Mouse (Mus musculus) 3T3-L1 (cell line): ENCODE data around the gene Abcf3.

Experiments used
- DNase-seq: peaks from one replicate; pipeline ENCODE4 v3.0.0-alpha.2; 2015; ENCODE audit warnings: low read depth, low spot score

Gene Abcf3

GRCm38 (mm10) chr16:20540438-20540837, 7.9 kb upstream of the Abcf3 start:
- no peak for DNase-seq

- no peak for DNase-seq
These were observed 2.7 kb upstream of the Abcf3 start for GRCm38 (mm10) chr16:20545696-20546095.

DNA sequence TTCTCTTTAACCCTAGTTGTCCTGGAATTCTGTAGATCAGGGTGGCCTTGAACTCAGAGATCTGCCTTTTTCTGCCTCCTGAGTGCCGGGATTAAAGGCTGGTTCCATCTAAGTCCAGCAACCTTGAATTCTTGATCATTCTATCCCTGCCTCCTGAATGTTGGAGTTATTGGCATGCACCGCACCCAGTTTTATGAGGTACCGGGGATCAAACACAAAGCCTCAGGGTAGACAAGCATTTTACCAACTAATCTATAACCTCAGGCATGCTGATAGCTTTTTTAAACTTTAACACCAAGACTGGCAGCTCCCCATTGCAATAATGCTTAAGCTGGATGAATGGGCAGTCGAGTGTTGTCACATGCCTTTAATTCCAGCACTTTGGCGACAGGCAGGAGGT, 954 bp upstream of the Abcf3 start:
- DNase-seq, result peak; percentile 44

GRCm38 (mm10) chr16:20549161-20549560, 784 bp downstream of the Abcf3 start:
- DNase-seq, result no peak

- DNase-seq, result no peak
These were observed 3.3 kb downstream of the Abcf3 start for GRCm38 (mm10) chr16:20551691-20552090.

DNA sequence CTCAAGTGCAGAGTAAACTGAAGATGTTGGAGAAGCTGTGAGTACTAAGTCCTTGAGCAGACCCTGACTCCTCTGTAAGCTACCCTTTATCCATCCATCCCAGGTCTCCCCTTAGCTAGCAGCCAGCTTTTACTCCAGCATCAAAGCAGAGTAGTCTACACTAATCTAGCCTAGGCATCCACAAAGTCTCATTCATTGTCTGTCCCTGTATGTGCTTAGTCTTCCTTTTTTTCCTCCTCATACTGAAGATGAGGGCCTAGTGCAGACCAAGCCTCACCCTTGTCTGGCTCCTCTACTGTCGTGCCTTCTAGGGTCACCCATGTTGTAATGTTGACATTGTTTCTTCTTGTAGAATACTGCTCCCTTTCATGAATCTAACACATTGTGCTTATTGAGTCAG, 4.2 kb downstream of the Abcf3 start:
- DNase-seq, result no peak

DNA sequence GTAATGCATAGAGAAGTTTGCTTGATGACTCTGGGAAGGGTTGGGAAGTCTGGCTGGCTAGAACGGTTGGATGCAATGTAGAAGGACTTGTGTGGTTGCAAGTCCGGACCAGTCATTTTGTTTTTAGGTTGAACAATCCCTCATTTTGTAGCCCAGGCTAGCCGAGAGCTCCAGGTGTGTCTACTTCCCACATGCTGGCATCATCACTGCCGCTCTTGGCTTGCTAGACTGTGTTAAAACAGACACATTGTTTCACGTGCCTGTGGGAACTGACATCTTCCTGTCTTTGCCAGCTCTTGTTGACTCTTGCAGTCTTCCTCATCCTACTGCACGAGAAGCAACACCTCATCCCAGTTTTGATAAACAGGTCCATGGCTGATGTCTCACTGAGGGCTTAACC, 6.6 kb downstream of the Abcf3 start:
- no peak for DNase-seq

DNA sequence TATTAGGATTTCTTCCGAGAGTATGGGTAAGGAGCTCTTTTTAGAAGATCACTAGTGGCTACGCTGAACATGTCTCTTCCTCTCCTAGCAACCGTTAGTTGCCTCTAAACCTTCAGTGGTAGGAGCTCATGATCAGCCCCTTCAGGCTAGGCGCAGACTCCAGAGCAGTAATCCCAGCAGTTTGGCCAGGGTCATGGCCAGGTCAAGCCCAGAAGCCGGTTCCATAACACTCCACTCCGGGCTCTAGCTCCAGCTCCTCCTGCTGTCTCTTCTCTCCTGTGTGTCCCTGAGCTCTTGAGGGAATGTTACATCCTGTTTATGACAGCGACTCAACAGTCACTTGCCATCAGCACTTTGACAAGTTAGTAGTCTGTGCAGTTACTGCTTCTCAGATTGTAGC, 9.0 kb downstream of the Abcf3 start:
- DNase-seq, result no peak

GRCm38 (mm10) chr16:20565075-20565474, 16.7 kb downstream of the Abcf3 start:
- no peak for DNase-seq

DNA sequence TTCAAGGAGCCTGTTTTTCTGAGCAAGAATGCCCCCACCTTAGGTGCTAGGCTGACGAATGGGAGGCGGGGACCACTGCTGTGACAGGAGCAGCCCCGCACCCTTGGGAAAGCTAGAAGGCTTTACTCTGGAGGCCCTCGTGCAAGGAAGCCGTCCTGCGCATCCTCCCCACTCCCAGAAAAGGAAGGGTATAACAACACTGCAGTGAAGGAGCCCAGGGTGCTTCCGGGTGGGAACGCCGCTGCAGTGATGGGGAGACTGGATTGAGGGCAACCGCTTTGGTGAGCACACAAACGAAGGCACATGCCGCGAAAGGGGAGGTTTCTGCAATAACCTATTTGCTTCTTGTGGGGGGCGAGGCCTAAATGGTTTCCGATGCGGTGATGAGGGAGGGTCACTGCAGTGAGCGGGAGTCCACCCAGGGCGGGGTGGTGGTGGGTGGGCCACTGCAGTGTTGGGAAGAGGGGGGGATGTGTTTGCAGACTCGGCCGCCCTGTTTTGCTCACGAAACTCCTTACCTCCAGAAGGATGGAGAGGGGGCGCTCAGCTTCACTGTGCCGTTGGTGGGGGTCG, 41.1 kb downstream of the Abcf3 start, which contains the start of gene Vwa5b2:
TSS of gene Vwa5b2 (plus strand) at position 106 of the 573 bp plus-strand sequence.
- DNase-seq, result no peak

DNA sequence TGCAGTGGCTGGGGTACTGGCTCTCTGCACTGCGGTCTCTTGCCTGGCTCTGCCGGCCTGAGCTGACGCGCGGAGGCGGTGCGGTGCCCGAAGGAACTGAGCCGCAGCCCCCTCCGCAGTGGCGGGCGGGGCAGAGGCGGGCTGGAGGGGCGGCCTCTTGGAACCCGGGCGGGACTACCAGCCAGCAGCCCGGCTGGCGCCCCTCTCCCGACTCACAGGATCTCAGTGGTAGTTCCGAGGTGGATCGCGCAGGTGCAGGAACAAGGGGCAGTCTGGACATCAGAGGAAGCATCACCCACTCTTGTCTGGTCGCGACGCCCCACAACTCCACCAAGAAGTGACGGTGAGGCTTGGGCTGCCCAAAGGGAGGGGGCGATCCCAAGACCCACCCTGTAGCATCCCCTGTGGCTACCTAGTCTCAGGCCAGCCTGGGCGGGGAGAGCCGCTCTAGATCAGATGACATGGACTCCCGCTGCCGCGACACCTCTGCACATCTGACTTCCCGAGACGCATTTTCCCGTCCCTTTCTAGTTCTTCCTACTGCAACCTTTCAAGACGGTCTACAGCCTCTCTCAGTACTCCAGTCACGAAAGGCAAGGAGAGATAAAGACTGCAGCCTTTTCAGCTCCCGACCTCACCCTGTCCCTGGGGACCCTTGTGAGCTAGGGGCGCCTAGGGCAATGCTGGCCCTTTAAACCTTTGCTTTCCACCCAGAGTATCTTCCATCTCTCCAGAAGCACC, 41.7 kb downstream of the Abcf3 start:
- no peak for DNase-seq

DNA sequence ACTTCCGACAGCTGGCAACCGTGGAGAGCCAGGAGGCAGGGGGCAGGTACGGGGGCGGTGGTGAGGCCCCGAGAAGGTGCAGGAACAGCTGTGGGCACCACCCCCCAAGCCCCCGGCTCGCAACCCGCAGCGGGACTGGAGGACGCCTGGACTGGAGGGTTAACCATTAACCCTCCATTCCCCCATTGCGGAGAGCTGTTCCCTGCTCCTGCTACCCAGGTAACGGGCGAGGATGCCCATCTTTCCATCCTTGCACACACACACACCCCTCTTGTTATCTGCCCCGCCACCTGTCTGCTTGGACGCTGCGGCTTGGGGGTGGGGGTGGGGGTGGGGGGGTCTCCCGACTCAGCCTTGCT, 42.3 kb downstream of the Abcf3 start:
- no peak for DNase-seq

- no peak for DNase-seq
These were observed 42.8 kb downstream of the Abcf3 start for GRCm38 (mm10) chr16:20591076-20591705.

DNA sequence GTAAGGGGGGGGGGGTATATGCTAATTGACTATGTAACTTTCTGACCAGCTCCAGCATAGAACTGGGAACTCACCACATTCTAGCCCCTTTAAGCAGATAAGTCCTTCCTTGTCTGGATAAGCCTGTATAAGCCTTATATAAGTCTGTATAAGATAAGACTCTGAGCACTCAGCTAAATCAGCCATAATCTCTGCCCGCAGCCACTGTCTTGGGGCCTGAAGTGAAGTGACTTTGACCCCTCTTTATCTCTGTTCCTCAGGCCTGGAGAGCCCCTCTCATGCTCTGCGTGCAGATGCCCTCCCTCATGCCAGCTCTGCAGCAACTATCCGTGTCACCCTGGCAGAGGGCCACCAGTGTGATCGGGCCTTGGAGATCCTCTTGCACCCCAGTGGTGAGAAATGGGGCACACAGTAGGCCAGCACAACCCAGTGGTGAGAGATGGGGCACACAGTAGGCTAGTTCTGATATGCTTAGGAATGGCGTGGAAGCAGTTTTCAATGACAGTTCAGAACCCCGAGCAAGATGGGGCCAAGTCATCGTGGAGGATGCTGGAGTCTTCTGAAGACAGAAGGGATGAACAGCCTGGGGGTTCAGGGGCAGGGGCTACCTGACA, 46.8 kb downstream of the Abcf3 start:
- no peak for DNase-seq

- no peak for DNase-seq
These were observed 47.4 kb downstream of the Abcf3 start for GRCm38 (mm10) chr16:20595737-20596136.

- no peak for DNase-seq
These were observed 48.5 kb downstream of the Abcf3 start for GRCm38 (mm10) chr16:20596687-20597441.

- peak; percentile 58 for DNase-seq
These were observed 52.1 kb downstream of the Abcf3 start for GRCm38 (mm10) chr16:20600511-20600910.

DNA sequence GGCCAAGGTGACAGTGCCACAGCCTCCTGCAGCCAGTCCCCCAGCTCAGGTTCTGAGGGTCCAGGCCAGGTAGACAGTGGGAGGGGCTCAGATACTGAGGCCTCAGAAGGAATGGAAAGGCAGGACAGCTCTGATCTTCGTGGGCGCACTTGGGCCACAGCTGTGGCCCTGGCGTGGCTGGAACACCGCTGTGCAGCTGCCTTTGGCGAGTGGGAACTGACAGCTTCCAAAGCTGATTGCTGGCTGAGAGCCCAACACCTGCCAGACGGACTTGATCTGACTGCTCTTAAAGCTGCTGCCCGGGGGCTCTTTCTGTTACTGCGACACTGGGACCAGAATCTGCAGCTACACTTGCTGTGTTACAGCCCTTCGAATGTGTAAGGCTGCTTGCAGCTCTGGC, 56.3 kb downstream of the Abcf3 start:
- no peak for DNase-seq

GRCm38 (mm10) chr16:20610501-20611356, 62.4 kb downstream of the Abcf3 start:
- peak; percentile 93 for DNase-seq
